Mouse (Mus musculus) liver, adult (tissue): ENCODE data around the gene Efna3.

Source experiments
- GATA4 ChIP-seq: IDR thresholded peaks from 2 replicates; pipeline ENCODE4 v1.6.1; 2014; ENCODE audit warnings: mild to moderate bottlenecking, low read length; ENCODE audit not compliant: insufficient replicate concordance

Gene Efna3

DNA sequence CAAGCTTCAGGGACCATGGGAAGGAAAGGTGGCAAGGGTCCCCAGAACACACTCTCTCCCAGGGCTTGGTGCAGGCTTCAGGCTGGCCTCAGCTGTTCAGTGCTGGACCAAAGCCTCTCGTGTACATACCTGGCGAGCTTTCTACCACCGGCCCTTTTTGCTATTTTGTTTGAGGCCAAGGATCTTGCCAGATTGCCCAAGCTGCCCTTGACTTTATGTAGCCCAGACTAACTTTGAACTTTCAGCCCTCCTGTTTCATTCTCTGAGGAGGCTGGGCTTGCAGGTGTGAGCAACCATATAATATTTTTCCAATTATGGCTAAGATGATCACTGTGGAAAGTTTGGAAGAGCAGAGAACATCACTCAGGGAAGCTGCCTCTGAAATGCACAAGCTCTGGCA, 38.5 kb downstream of the Efna3 start:
- no peak for TF ChIP-seq GATA4

DNA sequence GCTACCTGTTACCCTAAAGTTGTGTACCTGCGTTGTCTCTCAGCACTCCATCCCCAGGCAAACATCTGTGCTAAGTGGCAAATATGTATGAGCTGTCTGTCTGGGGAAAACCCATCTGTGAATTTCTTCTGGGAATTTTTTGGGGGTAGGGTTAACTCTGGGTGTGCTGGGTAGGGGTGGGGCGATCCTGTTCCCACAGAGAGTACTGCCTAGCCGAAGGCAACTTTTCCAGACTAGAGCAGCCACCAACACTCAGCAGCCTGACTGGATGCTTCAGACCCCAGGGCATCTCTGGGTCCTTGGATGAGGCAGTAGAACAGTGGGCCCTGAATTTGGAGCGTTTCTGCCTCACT, 40.5 kb downstream of the Efna3 start:
- TF ChIP-seq GATA4: no peak

- 0 out of 2 replicates have a peak, but pooled peaks have one; percentile 20 for TF ChIP-seq GATA4
These were observed 41.0 kb downstream of the Efna3 start for GRCm38 (mm10) chr3:89281579-89282290.

GRCm38 (mm10) chr3:89280606-89281511, 41.9 kb downstream of the Efna3 start, which contains the start of gene Efna1:
Gene Efna1, minus strand, starts transcription at chr3:89281142.
- no peak for TF ChIP-seq GATA4

DNA sequence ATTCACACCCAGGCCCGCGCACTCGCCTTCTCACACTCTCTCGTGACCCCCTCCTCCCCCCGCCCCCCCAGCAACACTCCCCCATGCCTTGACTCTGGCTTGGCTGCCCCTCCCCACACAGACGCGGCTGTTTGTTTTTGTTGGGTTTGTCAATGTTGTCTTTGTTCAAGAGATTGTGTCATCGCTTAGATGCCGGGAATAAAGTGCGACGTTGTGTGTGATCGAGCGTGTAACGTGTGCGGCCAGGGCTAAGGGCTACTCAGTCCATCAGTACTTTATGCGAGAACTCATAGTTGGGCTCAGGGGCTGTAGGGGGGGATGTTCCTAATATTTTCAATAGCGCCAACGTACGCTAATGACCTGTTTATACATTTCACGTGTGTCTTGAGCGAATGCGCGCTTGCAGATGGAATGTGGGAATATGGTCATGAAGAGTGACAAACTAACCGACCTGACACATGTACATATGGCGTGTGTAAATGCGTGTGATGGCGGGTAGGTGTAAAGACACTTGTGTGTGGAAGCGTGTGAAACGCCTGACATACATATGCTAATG, 42.6 kb downstream of the Efna3 start:
- TF ChIP-seq GATA4: no peak

GRCm38 (mm10) chr3:89279153-89279890, 43.4 kb downstream of the Efna3 start:
- peak; percentile 20; the same call in 1 of the 2 replicates for TF ChIP-seq GATA4

GRCm38 (mm10) chr3:89278643-89279042, 44.1 kb downstream of the Efna3 start:
- TF ChIP-seq GATA4: no peak

- TF ChIP-seq GATA4: peak; percentile 57; the same call in 1 of the 2 replicates
These were observed 44.7 kb downstream of the Efna3 start for GRCm38 (mm10) chr3:89278107-89278506.

DNA sequence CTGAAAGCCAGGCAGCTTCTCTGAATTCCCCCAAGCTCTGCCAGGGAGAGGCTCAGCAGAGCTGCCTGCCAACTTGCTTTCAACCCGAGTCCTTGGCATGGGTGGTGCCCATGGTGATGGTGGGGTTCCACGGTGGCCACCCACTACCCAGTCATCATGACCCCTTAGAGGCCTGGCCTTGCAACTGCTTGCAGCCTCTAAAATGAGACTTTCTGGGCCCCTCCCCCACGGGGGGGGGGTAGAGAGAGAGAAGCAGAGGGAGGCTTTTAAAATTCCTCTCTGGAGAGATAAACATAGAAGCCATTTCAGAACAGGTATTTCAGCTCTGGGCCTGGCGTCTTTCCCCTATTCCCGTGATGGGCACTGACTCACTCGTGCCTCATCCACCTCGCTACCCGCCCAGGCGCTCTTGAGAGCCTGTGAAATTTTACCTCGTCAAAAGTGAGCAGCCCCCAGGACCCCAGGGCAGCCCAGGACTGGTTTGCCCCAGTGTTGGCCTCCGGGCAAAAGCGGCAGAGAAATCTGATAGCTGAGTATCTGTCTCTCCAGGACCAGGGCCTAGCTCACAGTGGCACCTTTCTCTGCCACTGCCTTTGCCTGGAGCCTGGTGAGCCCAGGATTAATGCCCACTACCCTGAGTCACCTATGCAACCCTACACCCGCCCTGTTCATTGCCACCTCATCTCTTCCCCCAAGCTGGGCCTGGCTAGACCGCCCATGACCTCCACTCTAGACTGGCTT, 45.3 kb downstream of the Efna3 start:
- TF ChIP-seq GATA4: no peak

- no peak for TF ChIP-seq GATA4
These were observed 46.7 kb downstream of the Efna3 start for GRCm38 (mm10) chr3:89276061-89276460.

GRCm38 (mm10) chr3:89271760-89272159, 51.0 kb downstream of the Efna3 start:
- TF ChIP-seq GATA4: no peak

DNA sequence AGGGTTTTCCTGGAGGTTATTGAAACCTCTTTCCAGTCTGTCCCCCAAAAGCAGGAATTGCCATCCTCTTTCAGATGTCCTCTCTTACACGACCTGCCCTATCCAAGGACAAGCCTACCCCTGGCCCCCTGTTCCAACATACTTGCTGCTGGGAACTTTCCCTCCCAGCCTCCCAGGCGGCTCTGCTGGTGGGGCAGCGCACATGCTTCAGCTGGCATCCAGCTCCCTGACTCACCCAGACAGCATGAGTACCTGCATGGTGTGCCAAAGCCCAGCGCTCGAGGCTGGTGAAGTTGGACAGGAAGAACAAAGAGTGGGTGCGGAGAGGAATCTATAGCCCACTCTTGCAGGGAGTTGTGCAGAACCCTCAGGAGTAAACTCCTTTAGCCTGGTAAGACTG, 51.9 kb downstream of the Efna3 start:
- no peak for TF ChIP-seq GATA4

GRCm38 (mm10) chr3:89270051-89270755, 52.6 kb downstream of the Efna3 start, which contains the start of gene Slc50a1:
Gene Slc50a1, minus strand, starts transcription at chr3:89270570.
- TF ChIP-seq GATA4: peak; percentile 8; the same call in 1 of the 2 replicates

DNA sequence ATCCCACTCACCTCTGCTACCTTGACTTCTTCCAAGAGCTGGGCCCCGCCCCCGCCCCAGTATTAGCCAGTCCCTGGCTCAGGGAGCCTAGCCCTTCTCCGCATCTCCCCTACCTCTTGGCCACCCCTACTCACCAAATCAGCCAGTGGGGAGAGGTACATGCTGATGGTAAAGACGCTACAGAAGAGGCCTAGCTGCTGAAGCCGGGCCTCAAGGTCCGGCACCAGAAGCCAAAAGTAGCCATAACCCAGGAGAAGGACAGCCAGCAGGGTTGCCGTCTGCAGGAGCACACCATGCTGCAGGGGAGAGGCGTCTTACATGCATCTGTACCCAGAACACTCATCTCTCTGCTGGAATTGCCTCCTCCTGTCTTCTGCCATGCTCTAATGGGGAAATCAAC, 53.8 kb downstream of the Efna3 start:
- no peak for TF ChIP-seq GATA4

- TF ChIP-seq GATA4: no peak
These were observed 56.3 kb downstream of the Efna3 start for GRCm38 (mm10) chr3:89266439-89266893.
